In genomic region chr5:137102078-137102477, GRCm38 (mm10) we compare ENCODE assay signal across 20 mouse cellular contexts. TPM values are rescaled to one million over a fixed set of nuclear protein-coding genes. Genes with fewer than 3 reads are reported as not detected.
DNase-seq lines count a peak whose midpoint lies in the region; ATAC-seq and TF ChIP-seq lines count a peak whose summit lies in the region.
"Had no signal": no experiment of that assay in that cellular context is flagged by ENCODE, and none has a peak within 500 bp of the region (broad histone marks: within the 10 kb centered on the region; RNA-seq: fewer than 3 reads in every experiment).

No protein-coding gene starts in this region.

- H3K4me1 ChIP-seq in heart, embryonic 12.5 days (replicated peaks) = peaks cover 16% of the 10 kb centered on the region
- peaks cover 9% of the 10 kb centered on the region for H3K4me1 ChIP-seq in heart, adult 2 months (ENCODE audit: control insufficient read depth, insufficient read depth, low read length)
- H3K4me1 ChIP-seq in ES-E14 (ENCODE audit: control insufficient read depth in 2 of 2, insufficient read depth in 2 of 2, low read length in 2 of 2, poor library complexity in 1 of 2) = peaks cover 2 to 15% of the 10 kb centered on the region in 2 experiments; a peak in 2 of 4 replicates
- peaks cover 92% of the 10 kb centered on the region for H3K4me1 ChIP-seq in liver, embryonic 12.5 days

- 0 out of 2 replicates have a peak overlapping the region, but pooled peaks have one; percentile 49 for H3K27ac ChIP-seq in heart, embryonic 12.5 days (ENCODE audit: poor library complexity, severe bottlenecking)
- no peak overlapping the region for H3K27ac ChIP-seq in heart, adult 2 months
- H3K27ac ChIP-seq in ES-E14 (ENCODE audit: insufficient read depth, low read depth, low read length, poor library complexity, severe bottlenecking) = no peak overlapping the region
- H3K27ac ChIP-seq in liver, embryonic 12.5 days = peak overlapping the region; percentile 99

- no peaks in the 10 kb centered on the region for H3K27me3 ChIP-seq in heart, embryonic 12.5 days (replicated peaks)
- H3K27me3 ChIP-seq in heart, adult 2 months (ENCODE audit: control insufficient read depth, insufficient read depth, low read length) = no peaks in the 10 kb centered on the region
- H3K27me3 ChIP-seq in liver, embryonic 12.5 days (replicated peaks) = no peaks in the 10 kb centered on the region
- H3K27me3 ChIP-seq: CH12.LX had no signal

- no peak for TF ChIP-seq POLR2A in heart, adult 2 months (IDR thresholded peaks at IDR 0.05; ENCODE audit: insufficient read depth, low read depth, low read length)

- no peaks in the 10 kb centered on the region for H3K36me3 ChIP-seq in heart, embryonic 12.5 days
- no peaks in the 10 kb centered on the region for H3K36me3 ChIP-seq in heart, adult 2 months (ENCODE audit: control insufficient read depth, insufficient read depth, low read length)
- H3K36me3 ChIP-seq in ES-E14 (ENCODE audit: control insufficient read depth, insufficient read depth, low read length, poor library complexity, severe bottlenecking) = no peaks in the 10 kb centered on the region
- H3K36me3 ChIP-seq in liver, embryonic 12.5 days = 0 out of 2 replicates have a peak, but pooled peaks cover 12% of the 10 kb centered on the region

- H3K4me3 ChIP-seq in heart, embryonic 12.5 days = no peak overlapping the region
- H3K4me3 ChIP-seq in heart, adult 2 months = no peak overlapping the region
- peak overlapping the region; percentile 19 to 27; a peak in 1 of 4 replicates for H3K4me3 ChIP-seq in ES-E14 (ENCODE audit: insufficient read depth in 1 of 2, low read depth in 1 of 2, low read length in 2 of 2, poor library complexity in 1 of 2, severe bottlenecking in 1 of 2)
- no peak overlapping the region for H3K4me3 ChIP-seq in liver, embryonic 12.5 days

- no peaks in the 10 kb centered on the region for H3K79me2 ChIP-seq in heart, adult 2 months (replicated peaks; ENCODE audit: control insufficient read depth, insufficient read depth, low read length)

- peaks cover 6% of the 10 kb centered on the region; the same call in 1 of the 2 replicates for H3K9me3 ChIP-seq in heart, embryonic 12.5 days (replicated peaks)
- H3K9me3 ChIP-seq in ES-E14 (ENCODE audit: control insufficient read depth, insufficient read depth, low read depth, low read length) = no peaks in the 10 kb centered on the region
- no peaks in the 10 kb centered on the region for H3K9me3 ChIP-seq in liver, embryonic 12.5 days (replicated peaks)

- no peak for TF ChIP-seq EP300 in heart, adult 2 months (IDR thresholded peaks at IDR 0.05; ENCODE audit: insufficient read depth, low read depth, low read length)

- H3K9ac ChIP-seq in heart, embryonic 12.5 days = no peak overlapping the region
- H3K9ac ChIP-seq in heart, adult 2 months (ENCODE audit: low read depth, low read length) = no peak overlapping the region
- H3K9ac ChIP-seq in ES-E14 (ENCODE audit: insufficient read depth, low read depth, low read length, poor library complexity, severe bottlenecking) = peak overlapping the region; percentile 25; the same call in 1 of the 2 replicates
- peak overlapping the region; percentile 69 for H3K9ac ChIP-seq in liver, embryonic 12.5 days
- H3K9ac ChIP-seq: lung, embryonic 14.5 days had no signal

- intact Hi-C loops in heart, adult 2 months (cut with DNase I) = loop anchor here (10.0 kb wide), 1 partner anchor 177 kb away; no protein-coding TSS in a partner anchor

- TF ChIP-seq CTCF in heart, adult 2 months (IDR thresholded peaks at IDR 0.05) = no peak

- no peak for DNase-seq in heart, adult 2 months
- DNase-seq in 3134 (ENCODE audit: extremely low read depth, insufficient read length, low spot score) (peak; percentile 49), ES-E14 (ENCODE audit: low read depth, low spot score) (no peak)
- no peak for DNase-seq in c-Kit-positive CD71-positive TER-119-positive erythroid progenitor cells, embryonic 14.5 days (ENCODE audit: low spot score)
- no peak for DNase-seq in ovary, postnatal 14 days (ENCODE audit: low spot score)
- DNase-seq in adrenal gland, postnatal 4 days (ENCODE audit: low spot score in 2 of 2) = no peak
- DNase-seq: adrenal gland, postnatal 14 days; cerebellum, adult 11-12 months; left cerebral cortex, postnatal 4 days; lung, embryonic 14.5 days; right cerebral cortex, postnatal 4 days had no signal

- in situ Hi-C loops in ES-E14 (cut with MboI; ENCODE audit: low sequenced_read_pairs in 2 of 2, unreplicated experiment in 2 of 2) = loop anchor here in 1 of 2 experiments (10.0 kb wide), 1 partner anchor 87 kb away; no protein-coding TSS in a partner anchor

- no peak for ATAC-seq in heart, embryonic 12.5 days (ENCODE audit: insufficient number of reproducible peaks, low FRiP score)
- ATAC-seq in liver, embryonic 12.5 days = no peak

- WGBS in heart, embryonic 12.5 days = 81% methylated on average over 10 of the region's 10 CpGs
- 87% methylated on average over 10 of the region's 10 CpGs for WGBS in heart, adult 2 months
- WGBS in liver, embryonic 12.5 days (ENCODE audit: insufficient replicate concordance) = 71% methylated on average over 10 of the region's 10 CpGs

- H3K4me2 ChIP-seq in heart, embryonic 12.5 days = no peak overlapping the region
- H3K4me2 ChIP-seq in liver, embryonic 12.5 days = peak overlapping the region; percentile 68
- H3K4me2 ChIP-seq: lung, embryonic 14.5 days had no signal

TF ChIP-seq in ES-E14, 5 proteins besides CTCF, POLR2A, EP300 and RAD21:
- TF ChIP-seq ZC3H11A (IDR thresholded peaks at IDR 0.05; ENCODE audit: borderline replicate concordance, low read depth, low read length) (no peak), MAFK (IDR thresholded peaks at IDR 0.05; ENCODE audit: insufficient read depth, low read depth, low read length) (no peak), ZNF384 (IDR thresholded peaks at IDR 0.05; ENCODE audit: low read depth, low read length) (no peak), HCFC1 (IDR thresholded peaks at IDR 0.05; ENCODE audit: borderline replicate concordance, insufficient read depth, low read length) (no peak), CHD2 (IDR thresholded peaks at IDR 0.05; ENCODE audit: low read depth, low read length) (no peak)

RNA-seq across cellular contexts. Expression of gene Trim56, which starts 13.9 kb away (rescaled TPM):
- polyA plus RNA-seq in heart, embryonic 12.5 days (2016; fragmentation: Nextera tagmentation; extraction: Ambion mirVana) = 7.0 and 7.8 TPM in 2 replicates
- 10 to 100 TPM; 19.0 to 22.2 TPM for total RNA-seq in heart, adult 2 months (2021)
- polyA plus RNA-seq in heart, adult 2 months (2012; rRNA removed) = 6.9 and 7.5 TPM in 2 replicates
- total RNA-seq in ES-E14 (2012; rRNA removed) = 5.3 and 7.2 TPM in 2 replicates
- 8.6 and 10.3 TPM in 2 replicates for polyA plus RNA-seq in liver, embryonic 12.5 days (2016; fragmentation: Nextera tagmentation; extraction: Ambion mirVana)
- 10 to 100 TPM; 36.2 to 46.0 TPM for total RNA-seq in adrenal gland, postnatal 4 days (2021)

RNA-seq across cellular contexts. Expression of gene Serpine1, which starts 30.0 kb away (rescaled TPM):
- polyA plus RNA-seq in heart, embryonic 12.5 days (2016; fragmentation: Nextera tagmentation; extraction: Ambion mirVana) = 0.69 and 0.70 TPM in 2 replicates
- total RNA-seq in heart, adult 2 months (2021) = 10 to 100 TPM; 24.0 to 29.6 TPM
- 21.9 and 41.8 TPM in 2 replicates for polyA plus RNA-seq in heart, adult 2 months (2012; rRNA removed)
- total RNA-seq in ES-E14 (2012; rRNA removed) = 91.8 and 166 TPM in 2 replicates
- polyA plus RNA-seq in liver, embryonic 12.5 days (2016; fragmentation: Nextera tagmentation; extraction: Ambion mirVana) = 0.19 TPM in 1 of 2 replicates, not detected in the other
- total RNA-seq in adrenal gland, postnatal 4 days (2021) = 1 to 10 TPM; 1.7 to 2.2 TPM
- total RNA-seq: common myeloid progenitor, adult 5-6 weeks had no signal

RNA-seq across cellular contexts. Expression of gene Muc3, which starts 47.0 kb away (rescaled TPM):
- 0.21 TPM in 1 of 2 replicates, not detected in the other for polyA plus RNA-seq in heart, embryonic 12.5 days (2016; fragmentation: Nextera tagmentation; extraction: Ambion mirVana)
- total RNA-seq in heart, adult 2 months (2021) = not detected
- not detected in 2 replicates for polyA plus RNA-seq in heart, adult 2 months (2012; rRNA removed)
- total RNA-seq in ES-E14 (2012; rRNA removed) = 3.1 and 3.4 TPM in 2 replicates
- not detected in 2 replicates for polyA plus RNA-seq in liver, embryonic 12.5 days (2016; fragmentation: Nextera tagmentation; extraction: Ambion mirVana)
- not detected for total RNA-seq in adrenal gland, postnatal 4 days (2021)
- total RNA-seq: adrenal gland, postnatal 14 days; CH12.LX; common myeloid progenitor, adult 5-6 weeks; gastrocnemius, postnatal 25 days; heart, postnatal 10 days; left cerebral cortex, postnatal 4 days; megakaryocyte-erythroid progenitor cell, adult 5-6 weeks had no signal
- polyA plus RNA-seq: kidney, embryonic 16.5 days; lung, embryonic 14.5 days; stomach, embryonic 14.5 days had no signal

RNA-seq across cellular contexts. Expression of gene Ap1s1, which starts 56.1 kb away (rescaled TPM):
- polyA plus RNA-seq in heart, embryonic 12.5 days (2016; fragmentation: Nextera tagmentation; extraction: Ambion mirVana) = 143 and 145 TPM in 2 replicates
- total RNA-seq in heart, adult 2 months (2021) = 10 to 100 TPM; 33.9 to 36.8 TPM
- polyA plus RNA-seq in heart, adult 2 months (2012; rRNA removed) = 23.4 and 38.6 TPM in 2 replicates
- 76.4 and 112 TPM in 2 replicates for total RNA-seq in ES-E14 (2012; rRNA removed)
- 119 and 121 TPM in 2 replicates for polyA plus RNA-seq in liver, embryonic 12.5 days (2016; fragmentation: Nextera tagmentation; extraction: Ambion mirVana)
- 100 to 1,000 TPM; 121 to 124 TPM for total RNA-seq in adrenal gland, postnatal 4 days (2021)

Comparison
In these comparisons a context has a peak if more than half of its experiments do, and no peak if none do; other contexts are left out.
1. H3K27ac ChIP-seq: peak in heart, embryonic 12.5 days (single experiment) and liver, embryonic 12.5 days (single experiment); none in heart, adult 2 months (single experiment) and ES-E14 (single experiment).
2. H3K4me3 ChIP-seq: peak in ES-E14 (2 of 2); none in heart, embryonic 12.5 days (single experiment), heart, adult 2 months (single experiment) and liver, embryonic 12.5 days (single experiment).
3. H3K9ac ChIP-seq: peak in ES-E14 (single experiment) and liver, embryonic 12.5 days (single experiment); none in heart, embryonic 12.5 days (single experiment) and heart, adult 2 months (single experiment).
4. RNA of gene Serpine1, which starts 30.0 kb away (total RNA-seq): 91.8 to 166 TPM in ES-E14 and 24.0 to 29.6 TPM in heart, adult 2 months; 1.7 to 2.2 TPM in adrenal gland, postnatal 4 days; every median in the first group is over 4 times any median in the second.